Mouse (Mus musculus) olfactory bulb, adult 2 months (tissue): Measurements from ENCODE around the gene Creb3l1.

Experiments
- CTCF ChIP-seq: fragments of 200-500 bp; IDR thresholded peaks from 2 replicates; pipeline ENCODE4 v1.5.1; 2012; ENCODE audit warnings: low read depth, mild to moderate bottlenecking, low read length, moderate library complexity; ENCODE audit not compliant: insufficient read depth
- POLR2A ChIP-seq: fragments of 200-500 bp; IDR thresholded peaks from 2 replicates; pipeline ENCODE4 v1.6.1; 2012; ENCODE audit warnings: mild to moderate bottlenecking, low read depth, low read length, moderate library complexity; ENCODE audit not compliant: insufficient read depth

- TF ChIP-seq CTCF (no peak), POLR2A (no peak)
Observed at GRCm38 (mm10) chr2:92006491-92006890, 17.8 kb downstream of the Creb3l1 start.
